Mouse (Mus musculus) adrenal gland, postnatal 4 days (tissue): ENCODE measurements around the gene Pgap3. TPM values are rescaled to one million over a fixed set of nuclear protein-coding genes. Genes with fewer than 3 reads are reported as not detected.

Experiments used
- DNase-seq, 2 experiments: peaks; one replicate each; pipeline ENCODE4 v3.0.0; 2021 to 2022; ENCODE audit warnings: low spot score in 2 of 2, mixed read lengths in 2 of 2
- total RNA-seq, 2 experiments: library from RNA; stranded (reverse); gene quantifications; 2 replicates each; pipeline ENCODE4 v1.2.3; 2021

Pgap3 gene
- total RNA-seq, 2 experiments from 2014 or later: 9.7 to 11.0 TPM

DNA sequence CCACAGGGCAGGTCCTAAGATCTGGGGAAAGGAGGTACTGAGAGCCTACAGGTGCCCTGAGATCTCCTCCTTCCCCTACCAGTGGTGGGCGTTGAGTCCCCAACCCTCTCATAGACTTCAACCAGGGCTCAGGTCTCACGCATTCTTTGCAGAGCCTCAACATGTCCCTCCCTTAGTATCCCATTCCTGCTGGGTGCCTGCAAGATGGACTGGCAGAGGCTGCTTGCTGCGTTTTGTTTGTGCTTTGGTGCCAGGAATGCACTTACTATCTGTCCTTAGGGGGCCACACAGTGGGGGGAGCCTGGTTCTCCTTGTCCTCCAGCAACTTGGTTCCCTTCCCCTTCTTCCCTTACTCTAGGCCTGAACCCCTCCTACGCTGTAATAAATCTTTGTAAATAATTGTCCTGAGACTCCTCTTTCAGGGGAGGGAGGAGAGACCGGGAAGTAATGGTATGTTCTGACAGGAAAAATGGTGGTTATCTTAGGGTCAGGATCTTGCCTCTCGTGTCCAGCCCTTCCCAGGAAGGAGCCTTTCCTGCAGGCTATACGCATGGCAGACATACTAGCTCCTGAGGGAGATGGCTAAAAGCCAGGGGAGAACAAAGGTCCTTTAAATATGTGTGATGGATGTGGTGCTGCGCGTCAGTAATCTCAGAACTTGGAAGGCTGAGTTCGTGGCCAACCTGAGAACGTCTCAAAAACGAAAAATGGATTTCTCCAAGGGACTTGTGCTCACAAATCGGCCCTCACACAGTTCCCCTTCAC, 42.7 kb downstream of the Pgap3 start:
- DNase-seq: no peak

DNA sequence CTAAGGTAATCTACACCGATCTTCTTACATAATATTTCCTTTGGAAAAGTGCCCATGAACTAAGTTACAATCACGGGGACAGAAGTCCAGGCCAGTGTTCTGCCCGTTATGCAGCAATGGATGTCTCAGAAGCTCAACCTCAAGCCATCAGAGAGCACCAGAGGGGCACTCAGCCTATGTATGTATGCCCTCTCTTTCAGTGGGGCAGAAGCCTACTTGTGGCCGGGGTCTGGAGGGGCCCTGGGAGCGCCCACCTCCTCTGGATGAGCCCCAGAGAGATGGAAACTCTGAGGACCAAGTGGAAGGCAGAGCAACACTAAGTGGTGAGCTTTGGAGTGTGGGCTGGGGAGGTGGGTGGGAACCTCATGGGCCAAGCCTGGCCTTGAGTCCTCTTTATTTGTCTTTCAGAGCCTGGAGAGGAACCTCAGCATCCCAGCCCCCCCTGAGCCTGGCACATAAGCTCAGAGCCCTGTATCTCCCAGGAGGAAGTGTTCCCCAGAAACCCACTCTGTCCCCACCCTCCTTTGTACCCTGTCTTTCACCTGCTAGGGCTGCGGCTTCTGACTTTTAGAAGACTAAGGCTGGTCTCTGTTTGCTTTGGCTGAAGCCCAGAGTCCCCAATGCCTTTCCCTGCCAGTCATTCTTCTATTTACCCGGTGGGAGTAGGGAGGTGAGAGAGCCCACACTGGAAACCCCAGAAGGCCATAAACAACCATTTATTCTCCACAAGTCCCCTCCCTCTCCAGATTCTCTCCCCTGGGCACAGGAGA, 43.5 kb downstream of the Pgap3 start:
- DNase-seq: no peak

DNA sequence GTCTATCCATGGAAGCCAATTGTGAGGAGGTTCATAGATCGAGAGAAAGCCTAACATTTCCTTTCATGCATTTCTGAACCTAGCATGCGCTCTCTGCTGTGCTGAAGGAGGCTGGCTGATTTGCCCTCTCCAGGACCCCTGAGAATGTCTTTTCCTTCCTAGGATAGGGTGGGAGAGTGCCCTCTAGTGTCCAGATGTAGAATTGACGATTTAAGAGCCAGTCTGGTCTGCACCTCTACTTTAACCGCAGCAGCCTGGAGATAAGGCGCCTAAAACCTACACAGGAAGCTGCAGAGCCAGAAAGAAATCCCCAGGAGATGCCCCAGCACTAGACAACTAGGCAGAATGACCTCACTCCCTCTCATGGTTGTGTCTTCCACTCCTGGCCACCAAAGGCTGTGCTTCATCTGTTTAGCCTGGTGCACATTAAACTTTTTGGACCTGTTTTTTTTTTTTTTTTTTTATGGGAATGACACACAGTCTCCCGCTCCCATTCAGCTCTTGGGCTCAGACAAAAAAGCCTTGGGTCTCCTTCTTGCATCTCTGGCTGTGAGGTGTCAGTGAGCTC, 44.5 kb downstream of the Pgap3 start:
- no peak for DNase-seq

DNA sequence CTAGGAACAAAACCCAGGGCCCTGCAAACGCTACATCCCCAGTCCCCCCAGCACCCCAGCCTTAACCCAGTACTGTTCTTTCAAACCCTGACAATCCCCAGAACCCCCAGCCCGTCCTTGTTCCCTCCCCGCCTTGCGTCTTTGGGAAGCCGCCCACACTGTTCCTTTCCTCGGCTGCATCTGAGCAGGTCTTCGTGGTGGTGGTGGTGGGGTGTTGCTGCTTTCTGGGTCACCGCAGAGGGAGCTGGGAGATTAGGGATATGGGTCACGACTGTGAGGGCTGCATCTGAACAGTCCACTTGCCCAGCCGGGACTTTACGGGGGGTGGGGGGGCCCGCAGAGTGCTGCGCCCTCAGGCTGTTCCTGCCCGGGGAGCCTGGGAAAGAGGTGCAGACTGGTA, 45.8 kb downstream of the Pgap3 start:
- DNase-seq: no peak

DNA sequence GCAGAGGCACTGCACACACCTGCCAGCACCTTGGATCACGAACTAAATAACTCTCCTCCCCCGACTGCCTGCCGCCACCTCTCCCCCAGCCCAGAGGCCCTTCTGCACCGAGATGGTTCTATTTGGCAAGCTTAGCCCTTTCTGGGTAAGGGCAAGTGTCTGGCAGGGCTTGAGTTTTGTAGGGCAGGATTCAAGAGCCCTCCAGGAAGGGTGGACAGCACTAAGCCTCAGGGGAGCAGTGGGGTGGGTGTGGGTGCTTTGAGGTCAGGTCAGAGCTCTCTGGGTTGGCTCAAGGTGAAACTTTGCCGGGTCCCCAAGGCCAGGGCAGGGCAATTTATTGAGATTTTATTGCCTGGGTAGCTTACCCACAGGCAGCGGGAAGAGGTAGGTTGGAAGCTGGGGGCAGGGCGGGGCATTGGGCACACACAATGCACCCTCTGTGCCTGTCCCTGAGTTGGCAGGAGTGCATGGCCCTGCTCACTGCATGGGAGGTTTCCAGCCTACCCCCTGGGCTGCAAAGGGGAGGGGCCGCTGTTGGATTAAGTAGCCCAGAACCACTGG, 46.6 kb downstream of the Pgap3 start:
- no peak for DNase-seq

DNA sequence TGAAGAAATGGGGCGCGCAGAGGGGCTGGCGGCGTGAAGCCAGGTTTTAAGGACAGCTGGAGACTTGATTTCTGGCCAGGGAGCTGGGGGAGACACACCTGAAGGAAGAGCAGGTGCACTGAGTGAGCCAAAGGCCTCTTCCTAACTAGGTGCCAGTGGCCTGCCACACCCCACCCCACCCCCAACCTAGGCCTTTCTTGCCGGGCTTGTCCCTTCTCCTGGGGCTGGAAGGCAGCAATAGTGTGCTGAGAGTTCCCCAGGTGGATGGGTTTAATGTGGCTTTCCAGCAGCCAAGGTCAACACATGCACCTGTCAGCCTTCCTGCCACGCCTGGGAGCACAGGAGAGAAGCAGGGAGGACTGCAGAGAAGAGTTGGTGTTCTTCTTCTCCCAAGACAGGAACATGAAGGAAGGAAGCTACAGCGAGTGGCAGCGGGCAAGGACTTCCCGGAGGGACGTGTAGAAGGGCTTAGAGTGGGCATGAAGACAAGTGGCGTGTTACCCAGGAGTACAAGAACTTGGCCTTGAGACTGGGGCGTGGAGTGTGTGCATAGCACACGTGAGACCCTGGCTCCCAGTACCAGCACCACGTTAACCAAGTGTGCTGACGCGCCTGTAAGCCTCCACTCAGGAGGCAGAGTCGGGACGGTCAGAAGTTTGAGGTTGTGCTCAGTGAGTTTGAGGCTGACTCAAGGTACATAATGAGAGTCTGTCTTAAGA, 47.9 kb downstream of the Pgap3 start:
- DNase-seq: no peak

DNA sequence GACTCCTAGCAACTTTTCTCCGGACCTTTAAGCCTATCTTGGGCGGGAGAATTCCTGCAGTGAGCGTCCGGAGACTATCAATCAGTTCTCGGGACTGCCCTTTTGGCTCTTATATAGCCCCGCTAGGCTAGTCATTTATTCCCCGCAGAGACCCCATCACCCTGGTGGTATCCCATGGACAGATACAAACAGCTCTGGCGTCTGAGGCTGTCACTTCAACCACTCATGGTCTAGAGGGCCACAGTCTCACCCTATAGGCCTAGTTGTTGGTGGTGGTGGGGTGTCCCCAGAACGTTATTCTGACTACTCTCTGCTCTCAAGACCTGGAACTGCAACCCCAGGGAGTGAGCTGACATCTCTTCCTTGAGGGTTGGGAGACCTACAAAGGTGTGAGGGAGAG, 51.0 kb downstream of the Pgap3 start:
- no peak for DNase-seq

DNA sequence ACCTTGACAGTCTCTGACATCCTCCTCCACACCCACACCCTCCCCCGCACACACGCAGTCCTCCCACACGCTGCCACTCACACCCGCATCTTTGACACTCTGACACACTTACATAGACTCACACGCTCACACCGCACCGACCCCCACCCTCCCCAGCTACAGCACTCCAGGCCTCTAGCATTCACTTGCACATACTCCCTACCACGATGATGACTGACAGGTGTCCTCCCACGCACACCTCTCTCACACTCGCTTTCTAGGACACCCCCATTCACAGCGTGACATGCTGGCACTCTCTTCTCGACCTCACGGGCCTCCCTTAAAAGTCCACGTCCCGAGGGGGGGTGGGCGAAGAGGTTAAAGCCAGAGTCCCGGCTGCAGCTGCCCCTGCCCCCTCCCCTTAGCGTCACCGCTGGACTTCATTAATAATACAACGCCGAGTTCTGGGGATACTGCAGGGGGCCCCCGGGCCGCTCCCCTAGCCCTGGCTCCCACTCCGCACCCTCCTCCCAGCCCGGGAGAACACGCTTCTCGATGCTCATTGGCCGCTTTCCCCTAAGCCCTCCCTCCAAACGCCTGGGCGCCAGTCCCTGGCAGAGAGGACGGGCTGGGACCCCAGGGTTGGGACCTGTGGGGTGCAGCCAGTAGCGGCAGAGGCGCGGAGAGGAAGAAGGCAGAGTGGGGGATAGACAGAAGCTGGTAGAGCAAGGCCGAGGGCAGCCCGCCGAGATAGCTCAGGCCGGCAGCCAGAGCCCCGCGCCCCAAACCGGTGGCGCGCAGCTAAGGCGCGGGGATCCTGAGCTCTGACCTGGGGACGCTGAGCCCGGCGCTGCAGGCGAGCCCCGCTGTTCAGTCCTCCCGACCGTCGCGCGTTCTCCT, 52.0 kb downstream of the Pgap3 start, which contains the start of gene Ppp1r1b:
Gene Ppp1r1b (plus strand): TSS at position 322 of the 879 bp plus-strand sequence.
- DNase-seq: no peak

DNA sequence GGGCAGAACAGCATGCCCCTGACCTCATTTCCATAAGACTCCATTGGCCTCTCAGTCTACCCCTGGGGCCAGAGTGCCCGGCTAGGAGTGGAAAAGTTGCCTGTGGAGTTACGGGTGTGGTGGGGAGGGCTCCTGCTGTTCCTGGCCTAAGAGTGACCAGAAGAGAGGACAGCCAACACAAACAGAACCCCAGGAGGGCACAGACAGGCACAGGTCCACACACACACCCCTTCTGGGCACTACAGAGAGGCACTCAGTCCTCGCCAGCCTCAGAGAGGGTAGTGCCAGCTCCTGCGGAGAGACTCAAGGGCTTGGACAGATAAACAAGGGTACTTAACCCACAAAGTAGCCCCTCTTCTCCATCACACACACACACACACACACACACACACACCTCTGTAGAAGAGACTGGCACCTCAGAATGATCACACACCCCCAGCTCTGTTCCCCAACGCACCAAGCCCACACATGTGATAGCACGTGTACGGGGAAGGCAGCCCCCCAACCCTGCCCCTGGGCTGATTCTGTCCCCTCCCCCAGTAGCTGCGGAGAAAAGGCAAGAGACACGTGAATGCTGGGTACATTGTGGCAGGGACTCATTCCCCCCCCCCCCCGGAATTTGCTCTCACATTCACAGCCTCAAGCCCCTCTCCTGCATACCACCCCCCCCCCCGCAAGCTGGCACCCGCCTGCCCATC, 52.8 kb downstream of the Pgap3 start:
- DNase-seq: no peak

DNA sequence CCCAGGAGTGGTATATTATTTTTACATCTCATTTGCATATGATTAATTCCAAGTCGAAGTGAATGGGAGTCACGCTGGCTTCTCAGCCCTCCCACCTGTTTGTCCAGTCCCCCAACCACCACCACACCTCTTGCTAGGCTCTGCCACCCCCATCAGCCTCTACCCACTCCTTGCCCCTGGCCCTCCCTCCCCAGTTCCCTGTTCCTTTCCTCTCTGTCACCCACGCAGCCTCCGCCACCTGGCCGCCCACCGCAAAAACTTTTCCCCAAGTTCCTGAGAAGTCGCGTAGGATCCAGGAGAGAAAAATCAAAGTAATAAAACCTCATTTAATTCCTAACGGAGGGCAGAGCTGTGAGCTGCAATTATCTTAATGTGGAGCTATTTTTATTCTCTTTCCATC, 54.1 kb downstream of the Pgap3 start:
- DNase-seq: no peak

DNA sequence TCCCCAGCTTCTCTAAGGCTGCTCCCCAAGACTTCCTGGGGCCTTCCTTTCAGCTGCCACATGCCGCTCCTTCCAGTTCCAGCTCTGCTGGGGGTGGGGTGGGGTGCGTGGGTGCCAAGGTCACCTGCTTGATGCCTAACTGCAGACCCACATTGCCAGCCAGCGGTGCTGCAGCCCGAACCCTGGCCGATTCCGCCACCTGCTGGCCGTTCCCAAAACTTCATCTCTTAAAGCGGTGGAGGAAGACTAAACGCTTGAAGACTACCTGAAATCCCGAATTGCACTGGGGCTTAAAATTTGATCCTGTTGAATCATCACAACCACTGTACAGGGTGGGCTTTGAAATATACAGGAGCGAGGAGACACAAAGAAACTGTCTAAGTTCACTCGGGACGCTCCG, 55.0 kb downstream of the Pgap3 start:
- peak; percentile 58 to 69 for DNase-seq

DNA sequence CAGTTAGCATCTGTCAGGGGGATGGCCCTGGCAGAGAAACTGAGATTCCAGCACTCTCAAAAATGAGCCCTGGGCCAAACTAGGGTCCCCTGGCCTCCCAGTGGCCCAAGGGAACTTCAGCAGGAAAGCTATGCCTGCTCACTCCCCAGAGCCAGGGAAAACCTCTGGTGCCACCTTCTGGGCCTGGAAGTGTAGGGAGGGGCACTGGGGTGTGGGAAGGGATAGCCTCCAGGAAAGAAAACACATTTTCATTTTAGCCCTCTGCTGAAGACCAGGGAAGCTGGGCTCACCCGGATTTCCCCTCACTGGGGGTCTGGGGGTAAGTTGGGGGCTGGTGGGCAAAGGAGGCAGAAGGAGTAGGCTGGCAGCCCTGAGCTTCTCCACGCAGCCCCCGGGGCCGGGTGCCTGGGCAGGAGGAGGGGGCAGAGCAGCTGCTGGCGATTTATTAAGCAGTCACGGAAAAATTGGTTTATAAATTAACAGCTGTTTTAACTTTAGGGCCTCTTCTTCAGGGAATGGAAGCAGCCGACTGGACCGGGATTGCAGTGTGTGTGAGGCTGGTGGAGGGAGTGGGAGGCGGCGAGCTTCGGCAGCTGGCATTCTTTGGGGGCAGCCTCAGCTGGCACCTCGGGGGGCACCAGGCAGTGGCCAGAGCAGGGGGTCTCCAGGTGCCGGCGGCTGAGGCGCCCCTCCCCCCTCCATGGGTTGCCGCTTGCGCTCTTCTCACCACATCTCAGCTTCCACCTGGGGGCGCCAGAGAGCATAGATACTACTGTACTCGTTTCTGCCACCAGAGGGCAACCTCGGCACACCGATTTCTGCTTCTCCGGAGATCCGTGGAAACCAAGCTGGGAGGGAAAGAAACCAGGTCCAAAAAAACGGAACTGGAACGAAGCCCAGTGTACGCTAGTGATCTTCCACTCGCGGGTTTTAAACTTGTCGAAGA, 58.0 kb downstream of the Pgap3 start:
- DNase-seq: peak; percentile 92 to 94

DNA sequence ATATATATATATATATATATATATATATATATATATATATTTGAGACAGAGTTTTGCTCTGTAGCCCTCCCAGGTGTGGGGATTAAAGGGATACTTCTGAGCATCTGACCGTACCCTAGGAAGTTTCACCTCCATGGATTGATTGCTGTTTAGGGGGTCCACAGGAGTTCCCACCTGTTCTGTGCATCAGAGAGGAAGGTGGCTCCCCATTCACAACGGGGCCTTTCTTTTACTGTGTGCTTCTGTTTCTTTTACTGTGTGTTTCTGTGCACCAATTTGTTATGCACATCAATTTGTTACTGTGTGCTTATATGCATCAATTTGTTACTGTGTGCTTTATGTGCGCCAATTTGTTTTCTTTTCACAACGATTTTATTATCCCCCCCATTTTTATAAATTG, 59.1 kb downstream of the Pgap3 start:
- DNase-seq: no peak

DNA sequence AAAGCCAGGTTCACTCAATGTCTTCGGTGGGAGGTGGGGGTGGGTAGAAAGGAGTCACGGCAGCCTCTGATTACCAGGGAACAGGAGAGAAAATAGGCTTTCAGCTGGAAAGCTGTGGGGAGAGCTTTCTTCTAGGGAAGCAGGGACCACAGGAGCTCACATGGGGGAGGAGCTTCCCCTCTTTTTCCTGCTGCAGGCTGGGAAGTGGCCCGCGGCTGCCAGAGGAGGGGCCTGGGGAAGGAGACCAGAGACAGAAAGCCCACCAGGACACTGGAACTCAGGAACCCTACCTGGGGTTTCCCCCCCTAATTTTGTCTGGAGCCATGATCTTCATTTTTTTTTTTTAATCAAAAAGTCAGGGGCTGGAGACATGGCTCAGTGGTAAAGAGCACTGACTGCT, 59.7 kb downstream of the Pgap3 start:
- no peak for DNase-seq

DNA sequence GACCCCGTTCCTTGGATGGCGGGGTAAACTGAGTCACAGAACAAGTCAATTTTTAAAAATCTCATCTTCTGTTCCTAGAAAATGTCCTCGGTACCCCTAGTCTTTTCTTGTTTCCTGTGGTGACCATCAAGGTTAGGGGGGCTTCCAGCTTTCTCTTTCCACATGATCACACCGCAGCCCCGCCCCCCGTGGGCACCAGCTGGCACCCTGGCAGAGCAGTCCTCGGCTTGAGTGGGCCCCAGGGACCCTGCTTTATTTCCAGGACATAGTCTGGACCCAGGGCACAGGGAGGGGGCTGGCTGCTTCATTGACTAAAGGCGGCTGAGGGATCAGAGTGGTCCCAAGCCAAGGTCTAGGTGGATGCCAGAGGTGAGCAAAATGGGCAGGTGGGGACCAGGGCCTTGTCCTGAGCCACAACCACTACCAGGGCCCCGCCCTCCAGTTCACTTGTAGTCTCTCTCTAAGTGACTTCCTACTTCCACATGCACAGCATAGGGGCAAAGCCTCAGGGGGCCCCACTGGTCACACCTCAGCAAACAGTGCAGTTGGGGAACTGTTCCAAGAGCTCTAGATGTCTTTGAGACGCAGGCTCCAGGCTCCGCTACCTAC, 60.5 kb downstream of the Pgap3 start:
- DNase-seq: no peak

DNA sequence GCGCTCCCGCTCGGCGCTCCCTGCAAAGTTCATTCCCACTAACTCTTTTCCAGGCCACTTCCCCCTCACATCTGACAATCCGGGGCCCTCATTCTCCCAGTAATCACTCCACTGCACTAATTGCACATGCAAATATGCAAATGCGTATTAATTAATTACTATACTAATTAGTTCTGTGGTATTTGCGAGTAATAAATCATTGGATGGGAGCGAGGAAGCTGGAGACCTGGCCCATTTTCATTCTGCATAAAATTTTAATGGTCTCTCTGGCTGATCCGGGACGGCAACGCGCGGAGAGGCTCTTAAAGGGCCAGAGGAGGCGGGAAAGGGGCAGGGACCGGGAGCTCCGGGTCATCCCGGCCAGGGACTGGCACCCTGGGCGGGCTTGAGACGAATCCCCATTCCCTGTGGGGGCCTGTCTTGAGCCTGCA, 61.2 kb downstream of the Pgap3 start:
- DNase-seq: no peak
